Mouse (Mus musculus) myocyte (in vitro differentiated cells): ENCODE results near the gene Wdr41. TPM values are rescaled to one million over a fixed set of nuclear protein-coding genes. Genes with fewer than 3 reads are reported as not detected.

Source experiments
- H3K27me3 ChIP-seq: one replicate; pipeline ENCODE4 v1.6.1; 2011; ENCODE audit not compliant: control insufficient read depth, insufficient read depth, insufficient read length
- H3K36me3 ChIP-seq: one replicate; pipeline ENCODE4 v1.6.1; 2011; ENCODE audit not compliant: control insufficient read depth, insufficient read depth
- H3K4me2 ChIP-seq: one replicate; pipeline ENCODE4 v1.6.1; 2011; ENCODE audit warnings: low read depth, control low read depth
- H3K4me3 ChIP-seq: one replicate; pipeline ENCODE4 v1.5.1; 2011; ENCODE audit warnings: mild to moderate bottlenecking, control low read depth, moderate library complexity
- H3K79me2 ChIP-seq: one replicate; pipeline ENCODE4 v1.6.1; 2011; ENCODE audit not compliant: control insufficient read depth, insufficient read depth
- H3ac ChIP-seq: one replicate; pipeline ENCODE4 v1.6.1; 2011; ENCODE audit not compliant: control insufficient read depth, insufficient read length
- CEBPB ChIP-seq: IDR thresholded peaks from 2 replicates; pipeline ENCODE4 v1.6.1; 2011; ENCODE audit warnings: mild to moderate bottlenecking, moderate library complexity; ENCODE audit not compliant: poor library complexity, insufficient read depth, severe bottlenecking
- E2F4 ChIP-seq: IDR thresholded peaks from one replicate; pipeline ENCODE4 v1.6.1; 2011; ENCODE audit warnings: mild to moderate bottlenecking, control low read depth, moderate library complexity; ENCODE audit not compliant: insufficient read depth
- MAX ChIP-seq: IDR thresholded peaks from one replicate; pipeline ENCODE4 v1.6.1; 2011; ENCODE audit warnings: low read depth, mild to moderate bottlenecking, control low read depth
- MYOD1 ChIP-seq, 3 experiments: IDR thresholded peaks; one replicate each; pipeline ENCODE4 v1.6.1; 2011; ENCODE audit warnings: control low read depth in 2 of 3, low read depth in 2 of 3, mild to moderate bottlenecking in 2 of 3, moderate library complexity in 1 of 3; ENCODE audit not compliant: insufficient read length in 2 of 3, control insufficient read depth in 1 of 3
- MYOG ChIP-seq, 3 experiments: IDR thresholded peaks; one replicate each; pipeline ENCODE4 v1.6.1; 2011; ENCODE audit warnings: control low read depth in 2 of 3, low read depth in 2 of 3, mild to moderate bottlenecking in 2 of 3; ENCODE audit not compliant: insufficient read length in 2 of 3, control insufficient read depth in 1 of 3, insufficient read depth in 1 of 3
- POLR2A ChIP-seq: IDR thresholded peaks from one replicate; pipeline ENCODE4 v1.6.1; 2011; ENCODE audit warnings: low read depth, mild to moderate bottlenecking, control low read depth, moderate library complexity; ENCODE audit not compliant: insufficient read length
- POLR2AphosphoS2 ChIP-seq: IDR thresholded peaks from one replicate; pipeline ENCODE4 v1.6.1; 2011; ENCODE audit warnings: low read depth, control low read depth; ENCODE audit not compliant: insufficient read length
- REST ChIP-seq: IDR thresholded peaks from one replicate; pipeline ENCODE4 v1.6.1; 2011; ENCODE audit warnings: mild to moderate bottlenecking, control low read depth, moderate library complexity; ENCODE audit not compliant: insufficient read depth, insufficient read length
- SRF ChIP-seq: IDR thresholded peaks from one replicate; pipeline ENCODE4 v1.6.1; 2011; ENCODE audit warnings: low read depth; ENCODE audit not compliant: control insufficient read depth, insufficient read length
- TCF12 ChIP-seq: IDR thresholded peaks from one replicate; pipeline ENCODE4 v1.6.1; 2011; ENCODE audit warnings: mild to moderate bottlenecking, control low read depth; ENCODE audit not compliant: poor library complexity, insufficient read depth, severe bottlenecking
- TCF3 ChIP-seq: IDR thresholded peaks from one replicate; pipeline ENCODE4 v1.6.1; 2011; ENCODE audit warnings: low read depth, control low read depth; ENCODE audit not compliant: insufficient read length
- USF1 ChIP-seq: IDR thresholded peaks from one replicate; pipeline ENCODE4 v1.6.1; 2011; ENCODE audit warnings: low read depth, mild to moderate bottlenecking, control low read depth, moderate library complexity
- polyA plus RNA-seq: library from polyadenylated mRNA; unstranded; fragments of >200 nt; fragmentation: generic; extraction: Trizol; gene quantifications from one replicate; pipeline ENCODE4 v1.2.1, GENCODE M21; 2012; ENCODE audit warnings: missing spikeins

Gene Wdr41
- polyA plus RNA-seq, result 8.6 TPM

DNA sequence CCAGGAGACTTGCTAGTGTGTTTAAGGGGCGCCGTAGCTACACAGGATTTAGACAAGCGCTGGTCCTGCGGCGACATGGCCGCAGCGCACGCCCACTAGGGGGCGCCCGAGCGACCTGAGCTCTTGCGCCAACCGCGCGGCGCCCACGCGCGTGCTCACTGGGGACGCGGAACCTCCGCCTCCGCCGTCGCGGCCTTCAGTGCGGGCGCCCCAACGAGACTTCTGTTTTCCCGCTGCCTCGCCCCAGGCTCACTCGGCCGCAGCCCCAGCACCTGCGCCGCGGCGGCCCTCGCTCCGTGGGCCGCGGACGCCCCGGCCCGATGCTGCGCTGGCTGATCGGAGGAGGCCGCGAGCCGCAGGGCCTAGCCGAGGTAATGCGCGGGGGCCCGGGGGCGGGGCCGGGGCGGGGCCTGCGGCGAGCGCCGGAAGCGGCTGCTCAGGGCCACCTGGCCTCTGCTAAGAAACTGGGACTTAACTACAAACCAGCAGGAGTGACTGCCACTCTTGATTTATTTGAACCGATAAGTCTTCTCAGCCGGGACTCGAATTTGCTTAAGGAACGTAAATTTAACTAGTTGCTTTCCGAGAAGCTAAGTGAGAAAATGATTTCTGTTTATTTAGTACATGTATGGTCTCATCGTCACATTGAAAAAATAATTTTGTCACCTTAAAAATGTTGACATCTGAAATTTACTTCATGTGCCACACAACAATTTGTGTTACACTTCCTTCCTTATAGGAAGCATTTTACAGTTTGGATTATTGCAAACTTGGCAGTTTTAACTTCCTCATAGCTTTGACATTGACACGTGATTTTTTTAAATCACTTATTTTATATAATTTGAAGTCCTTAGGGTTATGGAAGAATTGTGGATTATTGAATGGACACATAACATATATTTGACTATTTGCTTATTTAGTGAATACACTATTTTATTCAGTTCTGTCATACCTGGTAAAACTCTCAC, at the start of gene Wdr41:
Gene Wdr41, plus strand, starts transcription at position 126 of the 968 bp plus-strand sequence.
- peak within 1 kb of the TSS; percentile 24 for H3K4me3 ChIP-seq
- peak; percentile 26 for TF ChIP-seq SRF
- TF ChIP-seq POLR2A, result peak; percentile 58
- no peak for TF ChIP-seq MAX
- TF ChIP-seq MYOD1 (IDR thresholded peaks at IDR 0.05; ENCODE audit: control insufficient read depth in 1 of 3, insufficient read length in 2 of 3, low read depth in 2 of 3), result peak in 2 of 3 experiments; percentile 31 to 58
- peak in 1 of 3 experiments; percentile 23 for TF ChIP-seq MYOG (IDR thresholded peaks at IDR 0.05; ENCODE audit: control insufficient read depth in 1 of 3, insufficient read depth in 1 of 3, insufficient read length in 2 of 3, low read depth in 2 of 3)
- H3K36me3 ChIP-seq, result peaks cover 11% of the 10 kb centered on the region
- peaks cover 20% of the 10 kb centered on the region for H3K27me3 ChIP-seq
- H3K79me2 ChIP-seq, result no peaks in the 10 kb centered on the region
- peak within 1 kb of the TSS; percentile 72 for H3ac ChIP-seq
- H3K4me2 ChIP-seq, result peak within 1 kb of the TSS; percentile 74

DNA sequence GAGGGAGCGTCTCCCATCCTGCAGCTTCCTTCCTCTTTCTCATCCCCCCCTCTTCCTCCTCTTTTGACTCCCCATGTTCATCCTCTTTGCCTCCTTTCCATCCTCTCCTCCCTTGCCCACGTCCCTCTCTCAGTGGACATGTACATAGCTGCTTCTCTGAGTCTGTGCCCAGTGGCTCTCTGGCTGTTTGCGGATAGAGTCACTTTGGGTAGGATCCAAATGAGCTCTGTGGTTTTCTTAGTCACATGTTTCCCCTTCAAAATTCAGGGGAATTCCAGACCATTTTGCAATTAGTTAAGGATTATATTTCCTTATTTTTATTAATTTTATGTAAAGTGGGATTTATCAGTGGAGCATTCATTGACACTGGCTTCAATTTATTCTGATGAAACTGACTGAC, 48.1 kb upstream of the Wdr41 start:
- H3K79me2 ChIP-seq, result no peaks in the 10 kb centered on the region
- H3ac ChIP-seq, result no peak overlapping the region
- H3K4me2 ChIP-seq, result no peak overlapping the region
- H3K4me3 ChIP-seq, result no peak overlapping the region
- H3K36me3 ChIP-seq, result no peaks in the 10 kb centered on the region
- no peaks in the 10 kb centered on the region for H3K27me3 ChIP-seq
- no peak for TF ChIP-seq TCF12
- TF ChIP-seq MAX, result no peak
- TF ChIP-seq MYOG (IDR thresholded peaks at IDR 0.05; ENCODE audit: control insufficient read depth in 1 of 3, insufficient read depth in 1 of 3, insufficient read length in 2 of 3, low read depth in 2 of 3), result no peak
- no peak for TF ChIP-seq MYOD1 (IDR thresholded peaks at IDR 0.05; ENCODE audit: control insufficient read depth in 1 of 3, insufficient read length in 2 of 3, low read depth in 2 of 3)

DNA sequence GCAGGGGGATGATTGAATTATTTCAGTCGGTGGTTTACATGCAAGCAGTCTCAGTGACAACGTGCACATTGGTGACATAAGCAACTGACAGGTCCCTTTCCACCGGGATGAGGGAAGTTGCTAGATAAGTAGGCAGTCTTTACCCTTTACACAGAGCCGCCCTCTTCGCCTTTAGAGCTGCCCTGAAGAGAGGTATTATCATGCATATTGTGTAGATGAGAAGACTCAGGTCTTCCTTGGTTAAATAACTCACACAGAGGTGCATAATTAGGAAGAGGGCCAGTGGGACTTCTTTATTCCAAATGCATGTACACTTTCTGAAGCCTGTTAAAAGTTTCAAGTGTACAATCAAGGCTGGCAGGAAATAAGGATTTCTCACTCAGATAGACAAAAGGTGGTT, 37.7 kb upstream of the Wdr41 start:
- Histone ChIP-seq H3K36me3 (no peaks in the 10 kb centered on the region), H3K4me3 (no peak overlapping the region), H3K79me2 (no peaks in the 10 kb centered on the region), H3K27me3 (peaks cover 18% of the 10 kb centered on the region), H3ac (no peak overlapping the region), H3K4me2 (no peak overlapping the region)
- TF ChIP-seq SRF (no peak), MYOG (IDR thresholded peaks at IDR 0.05; ENCODE audit: control insufficient read depth in 1 of 3, insufficient read depth in 1 of 3, insufficient read length in 2 of 3, low read depth in 2 of 3) (no peak), REST (no peak), TCF3 (no peak), POLR2AphosphoS2 (no peak), USF1 (no peak), MYOD1 (IDR thresholded peaks at IDR 0.05; ENCODE audit: control insufficient read depth in 1 of 3, insufficient read length in 2 of 3, low read depth in 2 of 3) (no peak), MAX (no peak), POLR2A (no peak), TCF12 (no peak), CEBPB (no peak), E2F4 (no peak)

DNA sequence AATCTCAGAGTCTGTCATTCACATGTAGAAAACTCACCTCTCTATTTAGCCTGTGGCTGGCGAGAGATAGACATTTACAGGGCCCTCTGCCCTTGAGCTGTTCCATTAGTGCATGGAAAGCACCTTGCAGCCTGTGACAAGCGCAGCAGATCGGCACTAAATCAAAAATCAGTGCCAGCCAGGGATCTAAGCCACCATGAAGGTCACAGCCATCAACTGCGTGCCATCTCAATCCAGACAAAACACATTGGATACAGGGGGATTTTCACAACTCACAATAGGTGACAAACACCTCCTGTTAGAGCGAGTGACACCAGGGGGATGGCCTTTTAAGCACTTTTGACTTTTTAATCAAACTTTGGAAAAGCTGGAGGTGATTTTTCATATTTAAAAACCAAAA, 36.0 kb upstream of the Wdr41 start:
- Histone ChIP-seq H3K4me3 (no peak overlapping the region), H3K4me2 (peak overlapping the region; percentile 74), H3K79me2 (no peaks in the 10 kb centered on the region), H3ac (no peak overlapping the region), H3K27me3 (peaks cover 30% of the 10 kb centered on the region), H3K36me3 (no peaks in the 10 kb centered on the region)
- no peak for TF ChIP-seq TCF3
- no peak for TF ChIP-seq TCF12
- no peak for TF ChIP-seq E2F4
- no peak for TF ChIP-seq POLR2AphosphoS2
- no peak for TF ChIP-seq MYOG (IDR thresholded peaks at IDR 0.05; ENCODE audit: control insufficient read depth in 1 of 3, insufficient read depth in 1 of 3, insufficient read length in 2 of 3, low read depth in 2 of 3)
- no peak for TF ChIP-seq POLR2A
- TF ChIP-seq MAX, result no peak
- no peak for TF ChIP-seq REST
- no peak for TF ChIP-seq CEBPB
- TF ChIP-seq SRF, result no peak

DNA sequence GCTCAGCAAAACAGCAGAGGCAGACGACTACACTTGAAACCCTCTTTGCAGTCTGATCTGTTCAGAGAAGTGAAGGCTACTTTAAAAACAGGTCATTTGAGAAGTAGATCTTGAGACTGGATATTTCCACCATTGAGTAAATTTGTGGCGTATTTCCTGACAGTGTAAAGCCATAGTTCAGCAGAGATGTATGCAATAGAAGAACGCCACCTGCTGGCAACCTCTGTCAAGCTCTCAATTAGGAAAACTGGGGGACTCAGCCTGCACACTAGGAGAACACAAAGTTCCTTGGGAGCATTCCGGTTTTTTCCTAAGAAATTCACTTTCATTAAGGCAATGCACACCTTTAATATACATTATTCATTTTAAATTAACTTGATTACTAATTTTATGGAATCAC, 34.9 kb upstream of the Wdr41 start:
- H3K4me3 ChIP-seq, result no peak overlapping the region
- no peaks in the 10 kb centered on the region for H3K36me3 ChIP-seq
- H3K27me3 ChIP-seq, result peaks cover 35% of the 10 kb centered on the region
- H3K4me2 ChIP-seq, result peak overlapping the region; percentile 74
- TF ChIP-seq CEBPB (no peak), POLR2AphosphoS2 (no peak), SRF (no peak), TCF3 (no peak), REST (no peak), MYOG (IDR thresholded peaks at IDR 0.05; ENCODE audit: control insufficient read depth in 1 of 3, insufficient read depth in 1 of 3, insufficient read length in 2 of 3, low read depth in 2 of 3) (no peak), POLR2A (no peak), TCF12 (no peak), MAX (no peak), USF1 (no peak), E2F4 (no peak), MYOD1 (IDR thresholded peaks at IDR 0.05; ENCODE audit: control insufficient read depth in 1 of 3, insufficient read length in 2 of 3, low read depth in 2 of 3) (no peak)
- no peaks in the 10 kb centered on the region for H3K79me2 ChIP-seq
- no peak overlapping the region for H3ac ChIP-seq
